Mouse (Mus musculus): Measurements from ENCODE around the gene Arsb.

GRCm38 (mm10) chr13:93882132-93882531 lies 110.7 kb downstream of the Arsb start:
- TF ChIP-seq CTCF (IDR thresholded peaks at IDR 0.05; ENCODE audit: low read depth) = no peak
- no peak for TF ChIP-seq EP300 (optimal IDR thresholded peaks at IDR 0.05)

Data from stomach, postnatal 0 days (tissue).